Mouse (Mus musculus): ENCODE data around the gene Sema3e.

The Sema3e gene

DNA sequence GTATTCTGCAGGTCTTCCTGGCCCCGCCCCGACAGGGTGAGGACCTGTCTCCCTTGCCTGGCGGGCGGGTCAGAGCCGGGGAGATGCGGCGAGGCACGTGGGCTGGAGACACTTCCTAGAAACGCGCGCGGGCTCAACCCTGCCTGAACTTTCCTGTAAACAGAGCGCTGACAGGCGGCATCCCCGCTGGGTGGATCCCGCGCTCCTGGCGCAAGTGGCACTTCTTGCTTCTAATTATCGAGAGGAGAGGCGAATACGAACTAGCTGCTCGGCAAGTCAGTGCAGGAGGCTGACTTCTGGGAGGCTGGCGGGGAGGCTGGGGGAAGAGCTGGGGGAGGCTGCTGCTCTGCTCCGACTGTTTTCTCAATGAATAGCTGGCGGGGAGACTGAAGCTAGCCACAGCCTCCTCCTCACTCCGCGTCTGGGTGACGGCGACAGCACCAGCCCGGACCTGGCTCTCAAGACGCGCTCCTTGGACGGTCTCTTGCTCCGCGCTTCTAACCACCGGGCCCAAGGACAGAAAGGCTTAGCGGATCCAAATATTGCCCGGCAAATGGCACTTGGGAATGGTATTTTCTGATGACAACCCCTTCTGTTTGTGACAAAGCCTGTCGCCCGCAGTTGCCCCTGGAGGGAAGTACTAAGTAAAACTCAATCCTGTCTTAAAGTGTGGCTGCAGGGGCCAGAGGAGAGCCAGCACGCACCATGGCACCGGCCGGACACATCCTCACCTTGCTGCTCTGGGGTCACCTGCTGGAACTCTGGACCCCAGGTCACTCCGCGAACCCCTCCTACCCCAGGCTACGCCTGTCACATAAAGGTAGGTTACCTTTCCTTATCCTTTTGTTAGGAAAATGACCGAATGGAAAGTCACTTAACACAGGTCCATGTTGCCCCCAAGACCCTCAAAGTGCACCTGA, at the start of gene Sema3e:
Sema3e (plus strand) TSS at position 72 of the 920 bp plus-strand sequence.
- no peak for DNase-seq (ENCODE audit: low spot score in 2 of 2)

DNA sequence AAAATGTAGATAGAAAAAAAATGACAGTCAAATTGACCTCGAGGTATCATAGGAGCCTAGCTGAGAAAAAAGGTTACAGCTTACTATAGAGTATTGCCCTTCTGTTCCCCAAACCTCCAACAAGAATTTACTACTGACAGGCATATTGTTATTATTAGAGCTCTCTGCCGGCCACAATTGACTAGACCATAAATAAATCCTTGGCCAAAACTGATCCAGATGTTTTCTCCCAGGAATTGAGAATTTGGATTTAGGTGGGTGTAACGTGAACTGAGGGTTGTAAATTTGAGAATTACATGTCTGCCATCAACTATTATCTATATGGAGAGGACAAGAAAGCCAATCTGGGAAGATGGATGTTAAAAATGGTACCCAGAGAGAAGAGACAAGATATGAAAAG, 47.5 kb upstream of the Sema3e start:
- no peak for DNase-seq (ENCODE audit: low spot score in 2 of 2)

DNA sequence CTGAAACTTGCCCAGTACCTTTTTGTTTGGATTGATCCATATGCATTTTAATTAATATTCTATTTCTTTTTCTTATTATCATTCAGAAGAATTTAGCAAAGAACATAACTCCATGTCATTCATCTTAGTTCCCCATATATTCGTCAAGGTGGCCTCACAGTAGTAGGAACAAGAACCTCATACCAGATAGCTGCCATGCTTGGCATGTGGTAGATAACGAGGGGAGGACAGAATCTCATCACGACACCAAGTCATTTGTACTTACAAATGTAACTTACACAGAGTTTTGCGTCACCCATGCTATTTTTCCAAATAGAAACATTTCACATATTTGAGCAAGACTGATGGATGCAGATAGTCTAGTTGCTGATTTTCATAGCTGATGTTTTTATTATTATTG, 45.9 kb upstream of the Sema3e start:
- no peak for DNase-seq (ENCODE audit: low spot score in 2 of 2)

DNA sequence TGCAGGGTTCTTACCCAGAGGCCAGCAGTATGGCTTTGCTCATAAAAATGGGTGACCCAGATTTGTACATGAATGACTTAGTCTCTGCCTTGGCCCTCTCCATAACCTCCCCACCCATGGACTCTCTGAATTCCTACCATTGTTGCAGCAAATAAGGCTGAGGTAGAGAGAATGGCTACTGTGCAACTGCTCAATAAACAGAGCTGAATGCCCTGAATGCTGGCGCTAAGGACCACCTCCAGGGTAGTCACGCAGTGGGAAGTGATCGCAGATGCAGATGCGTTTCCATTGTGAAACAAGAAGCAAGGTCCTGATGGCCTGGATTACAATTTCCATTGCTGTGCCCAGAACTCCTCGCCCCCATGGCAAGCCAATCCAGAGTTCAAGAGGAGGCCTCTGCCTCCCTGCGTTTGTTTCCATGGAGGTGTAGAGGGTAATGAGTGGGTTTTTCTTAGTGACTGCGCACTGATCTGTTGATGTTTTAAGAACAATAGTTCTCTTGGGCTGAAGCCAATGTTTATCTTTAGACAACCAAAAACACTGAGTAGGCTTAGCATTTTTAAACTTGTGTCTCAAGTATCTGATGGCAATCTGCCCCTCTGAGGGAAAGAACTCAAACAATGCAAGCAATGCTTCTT, 42.5 kb upstream of the Sema3e start:
- DNase-seq (ENCODE audit: low spot score in 2 of 2) = no peak

DNA sequence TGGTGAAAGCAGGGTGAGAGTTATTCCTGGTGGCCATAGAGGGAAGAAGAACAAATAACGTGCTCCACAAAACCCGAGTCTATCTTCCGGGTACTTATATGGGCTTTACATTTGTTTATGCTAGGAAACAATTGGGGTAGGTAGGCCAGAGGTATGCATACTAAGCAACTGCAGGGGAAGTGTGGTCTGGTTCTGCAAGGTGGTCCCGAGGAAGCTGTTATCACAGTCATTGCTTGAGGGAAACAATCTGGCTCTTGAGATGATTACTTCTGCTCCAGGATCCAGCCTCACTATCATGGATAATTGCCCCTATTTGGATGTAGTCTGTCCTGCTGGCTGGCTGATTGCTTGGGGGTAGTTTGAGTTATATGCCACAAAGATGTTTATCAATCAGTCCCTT, 41.5 kb upstream of the Sema3e start:
- DNase-seq (ENCODE audit: low spot score in 2 of 2) = no peak

DNA sequence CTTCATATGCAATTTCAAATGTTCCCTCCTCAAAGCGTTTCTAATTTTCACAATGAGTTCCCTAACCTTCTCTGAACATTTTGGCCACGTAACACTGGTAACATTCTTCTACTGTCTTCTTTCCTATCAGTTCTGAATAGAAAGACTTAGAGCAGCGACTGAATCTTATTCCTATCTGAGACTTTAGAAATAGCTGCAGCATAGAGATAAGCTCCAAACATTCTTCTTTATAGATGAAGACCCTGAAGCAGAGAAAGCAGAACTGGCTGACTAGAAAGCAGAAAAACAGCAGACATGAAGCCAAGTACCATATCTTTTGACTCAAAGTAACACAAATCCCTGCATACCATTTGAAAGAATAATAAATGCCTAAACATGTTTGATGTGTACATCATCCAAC, 39.4 kb upstream of the Sema3e start:
- DNase-seq (ENCODE audit: low spot score in 2 of 2) = no peak

DNA sequence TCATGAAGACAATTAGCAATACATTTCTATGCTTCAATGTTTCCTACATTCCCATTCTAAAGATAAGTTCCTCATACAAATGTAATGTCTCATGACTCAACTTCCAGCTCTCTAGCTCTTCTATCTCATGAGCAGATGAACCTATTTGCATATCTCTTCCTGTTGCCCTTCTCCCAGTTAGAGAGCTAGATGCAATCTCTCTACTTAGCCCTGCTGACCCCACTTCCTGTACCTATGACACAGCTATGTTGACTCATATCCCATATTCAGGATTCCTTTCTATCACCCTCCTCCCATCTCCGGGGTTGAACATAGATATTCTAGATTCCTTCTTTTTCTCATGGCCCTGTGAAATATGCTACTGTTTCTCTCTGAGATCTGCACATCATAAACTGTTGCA, 38.0 kb upstream of the Sema3e start:
- no peak for DNase-seq (ENCODE audit: low spot score in 2 of 2)

DNA sequence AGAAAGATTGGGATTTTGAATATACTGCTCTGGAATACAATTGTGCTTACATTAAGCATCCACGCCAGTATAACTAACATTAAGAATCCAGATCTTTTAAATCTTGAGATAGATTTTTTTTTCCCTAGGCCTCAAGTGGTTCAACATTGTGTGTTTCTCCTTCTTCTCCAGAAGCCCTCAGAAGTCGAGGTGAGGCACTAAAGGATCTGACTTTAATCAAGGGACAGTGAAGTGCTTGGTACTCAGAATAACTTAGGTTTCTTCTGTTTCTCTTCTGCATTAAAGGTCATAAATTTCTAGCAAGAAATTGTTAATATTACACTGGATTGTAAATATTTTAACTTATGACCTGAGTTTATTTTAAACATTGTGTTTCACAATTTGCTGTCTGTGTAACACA, 37.1 kb upstream of the Sema3e start:
- DNase-seq (ENCODE audit: low spot score in 2 of 2) = no peak

DNA sequence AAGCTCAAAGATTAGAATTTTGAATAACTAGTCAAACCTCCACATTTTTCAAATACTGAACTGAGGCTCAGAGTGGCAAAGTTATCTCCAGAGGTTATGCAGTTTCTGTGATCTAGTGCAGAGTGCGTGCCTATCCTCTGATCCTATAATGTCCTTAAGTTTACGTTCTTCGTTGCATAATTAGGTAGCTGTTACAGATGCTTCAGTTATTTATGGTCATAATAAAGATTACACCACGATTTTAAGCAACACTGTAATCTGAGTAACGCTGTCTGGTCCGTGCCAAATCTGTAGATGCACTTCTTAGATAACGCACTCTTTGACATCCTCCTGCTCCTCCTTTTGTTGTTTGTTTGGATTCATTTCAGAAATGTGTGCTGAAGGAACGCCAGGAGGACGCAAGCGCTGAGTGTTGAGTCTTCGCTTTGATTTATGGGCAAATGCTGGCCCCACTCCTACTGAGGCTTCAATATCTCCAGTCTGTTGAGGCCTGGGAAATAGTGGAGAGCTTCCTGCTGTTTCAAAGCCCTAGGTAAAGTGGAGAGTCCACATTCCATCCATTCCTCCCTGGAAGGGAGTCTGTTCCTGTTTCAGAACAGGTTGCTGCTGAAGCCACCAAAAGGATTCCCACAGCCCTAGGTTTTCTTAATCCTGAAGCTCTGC, 32.2 kb upstream of the Sema3e start:
- no peak for DNase-seq (ENCODE audit: low spot score in 2 of 2)

DNA sequence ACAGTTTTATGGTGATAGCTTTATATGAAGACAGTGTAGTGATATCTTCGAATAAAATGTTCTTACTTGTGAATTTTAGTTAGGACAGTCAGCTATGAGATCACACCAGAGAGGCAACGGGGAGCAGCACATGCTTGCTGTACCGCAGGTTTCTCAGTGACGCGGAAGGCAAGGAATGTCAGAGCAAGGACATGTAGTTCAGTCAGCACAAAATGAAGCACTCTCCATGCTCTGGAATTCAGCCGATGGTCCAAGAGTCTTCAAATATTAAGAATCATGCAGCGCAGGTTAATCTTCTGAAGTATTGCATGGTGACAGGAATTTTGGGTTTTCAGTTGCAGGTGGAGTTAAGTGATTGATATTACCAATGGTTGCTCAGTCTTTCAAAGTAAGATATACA, 3.3 kb downstream of the Sema3e start:
- no peak for DNase-seq (ENCODE audit: low spot score in 2 of 2)

DNA sequence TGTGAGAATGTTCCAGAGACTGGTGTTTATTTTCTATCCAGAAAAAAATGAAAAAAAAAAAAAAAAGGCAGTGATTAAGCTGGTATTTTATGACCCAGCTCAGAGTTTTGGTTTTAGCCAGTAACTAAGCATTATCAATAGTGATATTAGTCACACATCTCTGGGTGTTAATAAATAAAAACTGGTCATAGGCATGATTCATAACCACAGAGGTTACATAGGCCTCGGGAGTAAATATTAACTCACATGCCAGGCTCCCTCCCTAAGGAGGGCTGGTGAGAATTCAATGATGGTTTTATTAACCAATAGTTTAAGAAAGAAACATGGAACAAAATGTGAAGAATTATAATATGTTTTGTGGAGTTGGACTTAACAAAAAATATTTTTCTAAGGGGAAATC, 5.7 kb downstream of the Sema3e start:
- DNase-seq (ENCODE audit: low spot score in 2 of 2) = no peak

DNA sequence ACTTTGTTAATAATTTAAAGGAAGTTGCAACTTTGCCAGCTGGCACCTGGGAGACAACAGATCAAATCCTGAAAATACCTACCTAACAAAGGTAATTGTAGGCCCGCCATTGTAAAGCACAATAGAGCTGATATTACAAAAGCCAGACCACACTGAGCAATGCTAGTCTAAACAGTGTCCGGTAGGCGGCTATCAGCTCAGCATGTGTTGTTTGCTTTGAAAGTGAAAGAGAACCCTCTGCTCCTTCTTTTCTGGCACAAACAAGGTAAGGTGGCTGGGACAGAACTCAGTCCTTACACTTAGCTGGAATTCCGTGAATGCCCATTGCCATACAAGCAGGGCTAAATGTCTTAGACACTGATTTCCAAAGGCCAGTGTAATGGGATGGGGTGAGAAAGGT, 7.0 kb downstream of the Sema3e start:
- DNase-seq (ENCODE audit: low spot score in 2 of 2) = no peak

DNA sequence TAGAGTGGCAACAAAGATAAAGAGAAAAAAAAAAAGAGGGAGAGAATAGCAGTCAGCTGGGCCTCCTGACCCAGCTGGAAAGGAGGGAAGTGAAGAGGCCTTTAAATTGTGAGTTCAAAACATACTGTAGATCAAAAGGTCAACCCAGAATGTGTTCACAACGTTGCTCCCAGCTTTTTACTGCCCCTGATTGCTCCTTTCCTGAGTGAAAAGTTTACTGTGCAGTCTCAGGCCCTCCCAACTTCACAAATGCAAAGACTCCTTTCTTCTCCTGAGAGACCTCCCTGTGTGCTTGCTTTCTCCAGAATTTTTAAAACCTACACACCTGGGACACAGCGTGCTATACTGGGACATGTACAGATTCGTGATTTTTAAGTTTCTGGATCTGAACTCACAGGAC, 8.2 kb downstream of the Sema3e start:
- DNase-seq (ENCODE audit: low spot score in 2 of 2) = no peak

DNA sequence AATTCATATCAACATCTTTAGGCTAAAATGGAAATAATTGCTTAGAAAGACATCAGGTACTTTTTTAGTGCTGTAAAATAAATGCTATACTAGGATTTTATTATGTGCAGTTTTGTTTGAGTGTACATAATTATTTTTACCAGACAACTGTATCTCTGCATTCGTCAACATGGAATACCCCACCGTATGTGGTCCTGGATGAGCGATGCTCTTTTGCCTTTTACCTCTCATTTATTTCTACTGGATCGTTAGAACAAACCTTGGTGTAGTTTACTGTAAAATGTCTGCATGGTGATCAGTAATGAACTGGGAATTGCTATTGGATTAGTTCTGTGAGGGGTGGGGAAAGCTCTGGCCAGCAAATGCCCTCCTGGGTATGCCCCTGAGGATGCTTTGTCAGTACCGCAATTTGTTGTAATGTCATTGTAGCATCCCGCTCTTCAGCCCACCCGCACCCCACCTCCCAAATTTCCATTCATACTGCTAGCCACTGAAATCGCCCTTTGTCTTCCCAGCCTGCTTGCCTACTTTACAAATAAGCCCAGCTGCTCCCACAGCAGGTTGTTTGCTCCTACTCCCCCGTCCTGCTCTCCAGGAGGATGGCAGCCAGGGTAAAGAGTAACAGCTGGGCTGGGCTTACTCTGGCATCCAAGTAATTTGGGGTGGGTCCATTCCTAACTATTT, 13.9 kb downstream of the Sema3e start:
- no peak for DNase-seq (ENCODE audit: low spot score in 2 of 2)

DNA sequence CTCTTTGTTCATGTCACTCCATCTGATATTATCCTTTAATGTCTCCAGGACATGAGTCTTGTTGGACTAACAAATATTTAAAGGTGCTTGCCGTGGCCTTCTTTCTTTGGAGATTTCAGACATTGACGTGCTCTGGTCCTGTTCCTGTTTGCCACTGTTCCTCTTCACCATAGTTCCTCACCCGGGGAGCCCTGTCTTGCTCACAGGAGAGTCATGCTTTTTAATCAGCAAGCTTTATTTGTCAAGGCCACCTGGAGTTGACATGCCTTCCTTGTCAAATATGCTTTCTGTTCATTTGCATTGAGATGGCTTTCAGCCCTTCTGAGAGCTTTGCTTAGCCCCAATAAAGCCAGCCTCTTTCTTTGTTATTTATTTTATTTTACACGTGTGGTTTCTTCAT, 15.1 kb downstream of the Sema3e start:
- no peak for DNase-seq (ENCODE audit: low spot score in 2 of 2)

DNA sequence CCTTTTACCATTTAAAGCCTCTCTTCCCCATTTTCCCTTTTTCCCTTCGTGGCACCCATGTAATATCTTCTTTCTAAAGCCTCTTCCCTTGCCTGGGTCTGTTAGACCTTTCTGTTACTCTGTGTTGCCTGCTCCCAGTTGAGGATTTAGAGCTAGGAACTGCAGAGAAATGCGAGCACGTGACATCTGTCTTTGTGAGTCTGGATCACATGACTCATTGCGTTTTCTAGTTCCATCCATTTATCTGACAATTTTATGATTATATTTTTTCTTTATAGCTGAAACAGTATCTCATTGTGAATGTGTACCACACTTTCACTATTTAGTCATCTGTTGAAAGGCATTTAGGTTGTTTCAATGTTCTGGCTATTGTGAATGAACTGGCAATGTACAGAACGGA, 18.0 kb downstream of the Sema3e start:
- DNase-seq (ENCODE audit: low spot score in 2 of 2) = no peak

DNA sequence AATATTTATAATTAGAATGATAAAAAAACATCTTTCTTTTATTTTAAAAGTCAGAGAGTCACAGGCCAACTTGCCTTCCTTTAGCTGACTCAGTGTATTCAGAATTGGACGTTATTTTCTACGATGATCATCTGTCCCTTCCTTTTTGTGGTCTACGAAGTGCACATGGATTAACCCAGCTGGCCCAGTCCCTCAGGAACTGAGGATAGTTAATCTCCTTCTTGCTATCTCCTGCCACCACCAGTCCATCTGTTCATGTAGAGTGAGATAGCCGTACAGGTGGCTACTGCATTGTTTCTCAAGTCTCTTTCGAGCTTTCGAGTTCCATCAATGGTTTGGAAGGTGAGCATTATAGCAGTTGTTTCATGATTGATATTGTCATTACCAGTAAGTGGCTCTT, 18.9 kb downstream of the Sema3e start:
- no peak for DNase-seq (ENCODE audit: low spot score in 2 of 2)

DNA sequence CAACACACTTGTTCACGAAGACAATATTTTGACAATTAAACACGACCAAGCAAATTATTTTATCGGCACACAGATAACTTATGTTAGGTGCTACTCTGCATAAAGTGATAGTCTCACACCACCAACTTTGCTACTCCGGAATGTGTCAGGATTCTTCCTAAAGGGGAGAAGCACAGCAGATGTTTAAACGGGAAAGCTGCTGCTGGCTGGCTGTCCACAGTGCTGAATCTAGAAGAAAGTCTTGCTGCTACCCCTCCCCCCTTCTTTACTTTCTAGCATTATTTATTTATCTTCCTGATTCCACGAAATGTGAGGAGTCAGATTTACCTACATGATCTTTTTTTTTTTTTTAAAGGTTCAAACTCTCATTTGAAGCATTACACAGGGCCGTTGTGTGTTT, 23.6 kb downstream of the Sema3e start:
- DNase-seq (ENCODE audit: low spot score in 2 of 2) = no peak

DNA sequence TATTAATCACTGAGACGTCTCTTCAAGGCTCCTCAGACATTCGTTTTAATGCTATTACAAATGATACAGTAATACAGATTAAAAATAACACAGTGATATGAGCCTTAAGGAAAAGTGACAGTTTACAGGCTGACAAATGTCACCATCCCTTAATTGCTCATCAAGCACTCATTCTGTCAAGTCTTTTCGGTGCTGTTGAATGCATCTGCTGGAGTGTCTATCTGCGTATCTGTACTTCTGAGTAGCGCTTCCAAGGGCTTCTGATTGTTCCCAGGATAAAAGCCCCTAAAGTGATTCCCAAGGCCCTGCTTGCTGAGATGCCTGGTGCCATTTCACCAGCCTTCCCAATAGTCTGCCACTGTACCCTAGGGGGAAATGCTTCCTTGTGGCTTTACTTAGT, 29.4 kb downstream of the Sema3e start:
- DNase-seq (ENCODE audit: low spot score in 2 of 2) = no peak

DNA sequence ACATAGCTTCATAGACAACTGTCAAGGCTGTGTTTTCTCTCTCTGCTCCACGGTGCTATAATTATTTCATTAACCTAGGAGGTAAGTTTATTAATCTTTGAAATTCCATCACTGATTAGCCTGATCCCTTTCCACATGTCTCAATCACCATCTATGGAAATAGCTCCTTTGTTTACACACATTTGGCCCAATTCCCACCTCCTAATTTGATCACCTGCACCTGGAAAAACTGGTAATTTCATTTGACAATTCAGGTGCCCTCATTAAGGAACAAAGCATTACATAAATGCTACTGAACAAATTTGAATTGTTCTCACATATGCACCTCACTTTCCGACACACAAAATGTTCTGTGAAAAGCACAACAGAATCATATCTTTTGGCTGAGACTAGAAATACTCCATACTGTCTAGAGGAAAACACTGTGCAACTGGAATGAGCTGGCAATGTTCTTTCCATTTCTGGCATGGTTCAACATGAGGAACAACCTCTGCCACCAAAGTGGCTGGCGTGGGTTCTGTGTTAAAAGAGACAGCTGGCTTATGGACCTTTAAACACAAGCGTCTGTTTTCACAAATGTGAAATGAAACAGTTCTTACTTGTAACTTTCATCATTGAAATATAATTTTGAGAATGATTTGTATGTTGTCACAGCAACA, 34.9 kb downstream of the Sema3e start:
- DNase-seq (ENCODE audit: low spot score in 2 of 2) = no peak

DNA sequence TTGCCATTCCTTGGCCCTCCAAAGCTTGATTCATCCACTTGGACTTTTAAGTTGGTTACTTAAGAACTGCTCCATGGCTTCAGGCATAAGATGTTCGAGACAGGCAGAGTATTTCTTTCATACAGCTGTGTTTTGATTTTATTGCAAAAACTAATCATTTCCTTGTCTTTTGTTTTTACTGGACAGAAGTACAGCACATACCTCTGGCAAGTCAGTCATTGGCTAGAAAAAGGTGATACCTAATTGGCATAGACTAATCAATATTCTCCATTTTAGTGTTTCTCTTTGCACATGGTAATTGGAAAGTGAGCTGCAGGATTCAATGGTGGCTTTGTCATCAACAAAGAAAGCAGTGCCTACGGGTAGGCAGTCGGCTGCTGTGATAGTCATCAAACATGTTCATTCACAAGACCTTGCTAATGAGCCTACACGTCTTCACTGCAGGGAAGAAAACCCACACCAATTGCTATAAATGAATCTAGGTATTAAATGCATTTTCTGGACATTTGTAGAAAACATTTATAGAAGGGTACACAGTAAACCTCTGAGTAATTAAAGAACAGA, 37.9 kb downstream of the Sema3e start:
- no peak for DNase-seq (ENCODE audit: low spot score in 2 of 2)
